Mouse (Mus musculus) mouse trophoblast stem cell (cell line): ENCODE data around the gene Pitpnm2.

Experiments used
- in situ Hi-C, 2 experiments: fragments of 300-500 bp; cut with MseI, MboI; formaldehyde crosslinking; loops; 2 replicates in 1 of 2; 3 replicates in 1 of 2; pipeline ENCODE4 v1.15.1; 2025

Pitpnm2 gene

GRCm38 (mm10) chr5:124249614-124250591 lies at the start of gene Pitpnm2:
Gene Pitpnm2, minus strand, starts transcription at chr5:124249760.
- in situ Hi-C loops = no loop called here

- in situ Hi-C loops = loop anchor here (10.0 kb wide), 2 partner anchors 135 to 145 kb away; no protein-coding TSS in a partner anchor
Observed at GRCm38 (mm10) chr5:124299307-124299706, 49.7 kb upstream of the Pitpnm2 start.

GRCm38 (mm10) chr5:124296475-124296874 lies 46.9 kb upstream of the Pitpnm2 start:
- in situ Hi-C loops = loop anchor here (10.0 kb wide), 2 partner anchors 132 to 142 kb away; no protein-coding TSS in a partner anchor

- in situ Hi-C loops = loop anchor here (10.0 kb wide), 2 partner anchors 129 to 139 kb away; no protein-coding TSS in a partner anchor
Observed at GRCm38 (mm10) chr5:124293967-124294366, 44.4 kb upstream of the Pitpnm2 start.

- in situ Hi-C loops = loop anchor here (10.0 kb wide), 2 partner anchors 125 to 135 kb away; no protein-coding TSS in a partner anchor
Observed at GRCm38 (mm10) chr5:124290216-124290615, 40.7 kb upstream of the Pitpnm2 start.

GRCm38 (mm10) chr5:124287616-124288247 lies 38.2 kb upstream of the Pitpnm2 start:
- in situ Hi-C loops = no loop called here

- in situ Hi-C loops = no loop called here
Observed at GRCm38 (mm10) chr5:124284330-124284729, 34.8 kb upstream of the Pitpnm2 start.

GRCm38 (mm10) chr5:124282854-124283253 lies 33.3 kb upstream of the Pitpnm2 start:
- in situ Hi-C loops = no loop called here

- in situ Hi-C loops = no loop called here
Observed at GRCm38 (mm10) chr5:124270226-124270625, 20.7 kb upstream of the Pitpnm2 start.

GRCm38 (mm10) chr5:124269661-124270060 lies 20.1 kb upstream of the Pitpnm2 start:
- in situ Hi-C loops = no loop called here

GRCm38 (mm10) chr5:124267652-124268051 lies 18.1 kb upstream of the Pitpnm2 start:
- in situ Hi-C loops = no loop called here

- in situ Hi-C loops = no loop called here
Observed at GRCm38 (mm10) chr5:124266821-124267220, 17.3 kb upstream of the Pitpnm2 start.

GRCm38 (mm10) chr5:124263246-124263645 lies 13.7 kb upstream of the Pitpnm2 start:
- in situ Hi-C loops = no loop called here

- in situ Hi-C loops = no loop called here
Observed at GRCm38 (mm10) chr5:124262090-124262489, 12.5 kb upstream of the Pitpnm2 start.

- in situ Hi-C loops = no loop called here
Observed at GRCm38 (mm10) chr5:124259133-124259532, 9.6 kb upstream of the Pitpnm2 start.

GRCm38 (mm10) chr5:124258026-124258425 lies 8.5 kb upstream of the Pitpnm2 start:
- in situ Hi-C loops = no loop called here

GRCm38 (mm10) chr5:124255141-124255540 lies 5.6 kb upstream of the Pitpnm2 start:
- in situ Hi-C loops = no loop called here

- in situ Hi-C loops = no loop called here
Observed at GRCm38 (mm10) chr5:124253555-124253954, 4.0 kb upstream of the Pitpnm2 start.

GRCm38 (mm10) chr5:124252580-124253320 lies 3.2 kb upstream of the Pitpnm2 start:
- in situ Hi-C loops = no loop called here

- in situ Hi-C loops = no loop called here
Observed at GRCm38 (mm10) chr5:124251070-124251469, 1.5 kb upstream of the Pitpnm2 start.

- in situ Hi-C loops = no loop called here
Observed at GRCm38 (mm10) chr5:124248845-124249613, 531 bp downstream of the Pitpnm2 start.
